Mouse (Mus musculus): ENCODE data around the gene Cav3.

DNA sequence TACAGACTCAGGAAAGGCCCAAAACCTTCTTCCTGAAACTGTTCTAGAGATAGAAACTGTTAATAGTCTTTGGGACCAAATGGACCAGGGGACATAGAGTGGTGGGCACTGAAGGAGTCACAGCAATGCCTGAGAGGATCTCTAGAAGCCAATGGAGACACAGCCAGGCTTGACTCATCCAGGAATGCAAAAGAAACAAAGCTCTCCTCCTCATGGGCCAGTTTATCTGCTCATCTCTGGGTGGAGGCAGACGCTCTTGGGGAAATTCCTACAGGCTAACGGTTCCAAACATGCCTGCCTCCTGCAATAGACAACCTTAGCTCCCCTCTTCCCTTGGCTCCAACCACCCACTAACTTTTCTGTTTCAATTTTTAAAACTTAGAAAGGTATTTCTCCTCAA lies 38.2 kb downstream of the Cav3 start:
- no peak for TF ChIP-seq CTCF (IDR thresholded peaks at IDR 0.05; ENCODE audit: extremely low read depth, insufficient read depth, insufficient read length, insufficient replicate concordance)
- TF ChIP-seq POLR2A (IDR thresholded peaks at IDR 0.05; ENCODE audit: low read depth, low read length): no peak

Measured in spleen, adult 2 months (tissue).